Mouse (Mus musculus) heart, embryonic 11.5 days (tissue): ENCODE measurements around the gene Cyth4. TPM values are rescaled to one million over a fixed set of nuclear protein-coding genes. Genes with fewer than 3 reads are reported as not detected.

Experiments used
- ATAC-seq: fragments of 200-750 bp; cut with Nextera tagmentation; replicated peaks from 2 replicates; pipeline ENCODE4 v1.8.0; 2017; ENCODE audit warnings: moderate library complexity; ENCODE audit not compliant: insufficient number of reproducible peaks, low FRiP score, low TSS enrichment
- H3K27ac ChIP-seq: fragments of 300-500 bp; sonication (generic); 2 replicates; pipeline ENCODE4 v1.5.1; 2014; ENCODE audit warnings: mild to moderate bottlenecking, low read depth, low read length
- H3K27me3 ChIP-seq: fragments of 300-500 bp; sonication (generic); 2 replicates; pipeline ENCODE4 v1.6.1; 2014; ENCODE audit warnings: mild to moderate bottlenecking, low read length, mixed read lengths; ENCODE audit not compliant: control insufficient read depth, insufficient read depth
- H3K36me3 ChIP-seq: fragments of 300-500 bp; sonication (generic); 2 replicates; pipeline ENCODE4 v1.6.1; 2014; ENCODE audit warnings: mild to moderate bottlenecking, low read length, moderate library complexity, mixed read lengths; ENCODE audit not compliant: control insufficient read depth, insufficient read depth
- H3K4me1 ChIP-seq: fragments of 300-500 bp; sonication (generic); 2 replicates; pipeline ENCODE4 v1.6.1; 2014; ENCODE audit warnings: low read length; ENCODE audit not compliant: control insufficient read depth, insufficient read depth
- H3K4me2 ChIP-seq: fragments of 300-500 bp; sonication (generic); 2 replicates; pipeline ENCODE4 v1.6.1; 2014; ENCODE audit warnings: mild to moderate bottlenecking, moderate library complexity
- H3K4me3 ChIP-seq: fragments of 300-500 bp; sonication (generic); 2 replicates; pipeline ENCODE4 v1.5.1; 2014; ENCODE audit warnings: low read depth, low read length
- H3K9ac ChIP-seq: fragments of 300-500 bp; sonication (generic); 2 replicates; pipeline ENCODE4 v1.6.1; 2014; ENCODE audit warnings: mild to moderate bottlenecking, low read depth, low read length, moderate library complexity
- H3K9me3 ChIP-seq: fragments of 300-500 bp; sonication (generic); replicated peaks from 2 replicates; pipeline ENCODE4 v1.6.1; 2016; ENCODE audit warnings: low read length; ENCODE audit not compliant: control insufficient read depth
- WGBS: fragments of 180-500 bp; shearing (Covaris S2); extraction: QIAGEN DNeasy Blood & Tissue Kit; methylation state at CpG from one replicate; pipeline ENCODE4 v1.1.7; 2014; ENCODE audit not compliant: insufficient replicate concordance; 5-methylcytosine and 5-hydroxymethylcytosine counted together
- polyA plus RNA-seq: library from polyadenylated mRNA; unstranded; fragments of >200 nt; fragmentation: Nextera tagmentation; extraction: Ambion mirVana; gene quantifications from 2 replicates; pipeline ENCODE4 v1.2.1, GENCODE M21; 2014

Gene Cyth4
- polyA plus RNA-seq, 1 experiment from 2014 or later = 2.0 TPM

DNA sequence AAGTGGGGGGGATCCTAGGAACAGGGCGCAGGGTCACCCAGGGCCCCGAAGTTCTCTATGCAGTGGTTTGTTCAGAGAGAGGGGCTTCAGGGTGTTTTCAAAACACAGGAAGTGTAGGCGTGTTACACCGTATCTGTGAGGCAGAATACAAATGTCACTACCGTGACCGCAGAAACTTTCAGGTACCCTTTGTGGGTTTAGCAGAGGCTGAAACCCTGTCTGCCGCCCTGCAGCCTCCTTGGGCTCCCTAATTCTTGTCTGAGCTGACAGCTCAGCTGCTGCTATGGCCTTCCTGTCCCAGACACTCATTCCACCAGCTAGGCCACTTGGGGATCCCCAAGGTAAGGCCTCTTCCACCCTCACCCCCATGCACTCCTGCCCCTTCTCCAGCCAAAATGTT is 17.7 kb downstream of the Cyth4 start:
- Histone ChIP-seq H3K9me3 (no peaks in the 10 kb centered on the region), H3K4me1 (no peaks in the 10 kb centered on the region; the same call in 1 of the 2 replicates), H3K27ac (no peak overlapping the region), H3K27me3 (no peaks in the 10 kb centered on the region; the same call in 1 of the 2 replicates), H3K4me3 (no peak overlapping the region), H3K4me2 (no peak overlapping the region), H3K9ac (no peak overlapping the region), H3K36me3 (no peaks in the 10 kb centered on the region)
- WGBS = 76% methylated on average over 7 of the region's 7 CpGs
- ATAC-seq = no peak

DNA sequence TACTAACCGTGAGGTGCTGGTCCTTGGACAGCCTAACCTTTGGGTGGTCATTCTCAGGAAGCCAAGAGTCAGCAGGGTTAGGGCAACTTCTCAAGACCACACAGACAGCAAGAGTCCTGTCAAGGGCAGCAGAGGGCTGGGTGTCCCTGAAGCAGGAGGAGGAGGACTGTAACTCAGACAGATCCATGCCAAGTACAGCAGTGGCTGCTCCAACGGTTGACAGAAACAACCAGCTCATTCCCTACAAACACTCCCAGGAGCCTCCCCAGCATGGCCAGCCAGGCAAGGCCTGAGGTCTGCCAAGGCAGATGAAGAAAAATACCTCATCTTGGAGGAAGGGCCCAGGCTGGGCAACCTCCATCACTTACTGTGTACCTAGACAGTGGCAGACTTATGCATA is 20.1 kb downstream of the Cyth4 start:
- WGBS = 71% methylated on average over 2 of the region's 2 CpGs
- no peak for ATAC-seq
- Histone ChIP-seq H3K27ac (no peak overlapping the region), H3K9me3 (no peaks in the 10 kb centered on the region), H3K36me3 (no peaks in the 10 kb centered on the region), H3K4me3 (no peak overlapping the region), H3K27me3 (peaks cover 12% of the 10 kb centered on the region), H3K4me2 (no peak overlapping the region), H3K4me1 (no peaks in the 10 kb centered on the region), H3K9ac (no peak overlapping the region)

DNA sequence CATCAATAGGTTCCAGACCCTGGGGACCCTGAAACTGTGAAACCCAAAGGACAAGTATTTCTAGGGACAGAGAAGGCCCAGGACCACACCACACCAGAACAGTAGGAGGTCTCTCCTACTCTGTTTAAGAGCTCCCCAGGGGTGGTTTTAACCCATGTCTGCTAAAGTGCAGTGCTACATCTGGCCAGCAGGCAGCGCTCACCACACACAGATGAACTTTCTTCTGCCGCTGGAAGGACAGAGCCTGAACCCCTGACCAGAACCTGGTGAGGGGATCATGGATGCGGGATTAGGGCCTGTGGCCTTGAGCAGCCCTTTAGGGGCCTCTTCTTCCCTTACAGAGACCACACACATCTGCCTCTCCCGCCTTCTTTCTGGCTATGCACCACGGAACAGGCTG is 26.6 kb downstream of the Cyth4 start:
- Histone ChIP-seq H3K9ac (no peak overlapping the region), H3K4me1 (peaks cover 4% of the 10 kb centered on the region; the same call in 1 of the 2 replicates), H3K27me3 (peaks cover 12% of the 10 kb centered on the region), H3K9me3 (no peaks in the 10 kb centered on the region), H3K4me2 (no peak overlapping the region), H3K36me3 (no peaks in the 10 kb centered on the region), H3K4me3 (no peak overlapping the region), H3K27ac (no peak overlapping the region)
- 17% methylated on average over 5 of the region's 5 CpGs for WGBS
- no peak for ATAC-seq

DNA sequence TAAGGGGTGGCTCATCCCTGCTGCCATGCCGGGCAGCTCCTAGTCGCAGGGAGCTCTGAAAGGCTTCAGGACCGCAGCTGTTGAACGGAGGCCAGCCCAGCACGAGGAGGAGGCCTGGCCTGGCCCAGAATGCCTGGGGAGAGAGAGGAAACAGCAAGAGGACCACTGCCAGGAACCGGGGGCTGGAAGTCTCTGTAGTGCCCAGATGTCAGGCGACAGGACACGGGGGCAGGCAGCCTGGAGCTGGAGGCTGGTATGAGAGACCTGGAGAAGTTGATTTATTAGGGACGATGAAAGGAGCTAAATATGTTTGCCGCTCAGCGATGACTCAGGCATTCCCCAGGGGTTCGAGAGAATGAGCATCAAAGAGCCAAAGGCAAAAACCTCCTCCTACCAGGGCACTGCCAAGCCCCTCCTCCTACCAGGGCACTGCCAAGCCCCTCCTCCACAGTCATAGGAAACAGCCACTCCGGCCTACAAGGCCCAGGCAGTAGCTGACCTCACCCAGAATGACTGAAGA is 27.6 kb downstream of the Cyth4 start:
- Histone ChIP-seq H3K4me2 (no peak overlapping the region), H3K9me3 (no peaks in the 10 kb centered on the region), H3K27ac (no peak overlapping the region), H3K9ac (no peak overlapping the region), H3K4me3 (no peak overlapping the region), H3K27me3 (peaks cover 12% of the 10 kb centered on the region), H3K4me1 (peaks cover 4% of the 10 kb centered on the region; the same call in 1 of the 2 replicates), H3K36me3 (no peaks in the 10 kb centered on the region)
- 48% methylated on average over 13 of the region's 13 CpGs for WGBS
- ATAC-seq = peak; percentile 39; the same call in 1 of the 2 replicates

DNA sequence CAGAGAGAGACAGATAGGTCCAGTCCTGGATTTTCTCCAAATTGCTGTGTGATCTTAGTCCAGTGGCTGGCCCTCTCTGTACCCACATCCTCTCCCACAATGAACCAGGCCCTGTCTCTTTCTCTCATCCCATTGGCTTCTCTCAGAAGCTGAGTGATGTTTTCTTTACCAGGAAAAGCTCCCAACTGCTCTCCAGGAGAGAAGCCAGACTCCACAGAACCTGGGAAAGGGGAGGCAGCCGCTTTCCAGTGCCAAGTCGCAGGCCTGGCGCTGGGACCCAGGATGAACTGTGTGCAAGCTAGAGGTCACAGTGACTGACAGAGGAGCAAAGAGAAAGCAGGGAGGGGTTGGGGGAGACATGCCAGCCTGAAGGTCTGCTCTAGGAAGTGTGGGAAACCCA is 28.1 kb downstream of the Cyth4 start:
- Histone ChIP-seq H3K27me3 (peaks cover 10% of the 10 kb centered on the region), H3K27ac (no peak overlapping the region), H3K36me3 (no peaks in the 10 kb centered on the region), H3K4me3 (no peak overlapping the region), H3K4me1 (peaks cover 4% of the 10 kb centered on the region; the same call in 1 of the 2 replicates), H3K9me3 (no peaks in the 10 kb centered on the region), H3K9ac (no peak overlapping the region), H3K4me2 (no peak overlapping the region)
- ATAC-seq = no peak
- WGBS = 75% methylated on average over 3 of the region's 3 CpGs

DNA sequence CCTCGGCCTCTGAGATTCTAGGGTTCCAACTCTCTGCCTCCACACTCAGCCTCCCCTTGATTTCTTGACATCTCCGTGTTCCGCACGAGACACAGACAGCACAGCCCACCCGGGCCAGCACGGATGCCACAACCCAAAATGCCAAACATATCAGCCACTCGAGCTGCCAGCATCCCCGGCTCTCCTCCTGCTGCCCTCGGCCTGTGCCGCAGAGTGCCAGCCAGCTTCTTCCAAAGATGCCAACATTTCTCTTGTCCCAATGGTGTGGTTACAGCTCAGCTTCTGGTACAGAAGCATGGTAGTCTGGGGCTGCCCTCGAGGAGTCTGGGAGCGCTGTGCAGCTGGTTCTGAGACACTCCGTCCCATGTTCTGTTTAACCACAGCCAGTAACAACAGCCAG is 29.4 kb downstream of the Cyth4 start:
- Histone ChIP-seq H3K36me3 (no peaks in the 10 kb centered on the region), H3K27me3 (peaks cover 4% of the 10 kb centered on the region; the same call in 1 of the 2 replicates), H3K4me3 (no peak overlapping the region), H3K4me2 (no peak overlapping the region), H3K9ac (no peak overlapping the region), H3K27ac (no peak overlapping the region), H3K4me1 (peaks cover 4% of the 10 kb centered on the region; the same call in 1 of the 2 replicates), H3K9me3 (no peaks in the 10 kb centered on the region)
- no peak for ATAC-seq
- 79% methylated on average over 13 of the region's 13 CpGs for WGBS

DNA sequence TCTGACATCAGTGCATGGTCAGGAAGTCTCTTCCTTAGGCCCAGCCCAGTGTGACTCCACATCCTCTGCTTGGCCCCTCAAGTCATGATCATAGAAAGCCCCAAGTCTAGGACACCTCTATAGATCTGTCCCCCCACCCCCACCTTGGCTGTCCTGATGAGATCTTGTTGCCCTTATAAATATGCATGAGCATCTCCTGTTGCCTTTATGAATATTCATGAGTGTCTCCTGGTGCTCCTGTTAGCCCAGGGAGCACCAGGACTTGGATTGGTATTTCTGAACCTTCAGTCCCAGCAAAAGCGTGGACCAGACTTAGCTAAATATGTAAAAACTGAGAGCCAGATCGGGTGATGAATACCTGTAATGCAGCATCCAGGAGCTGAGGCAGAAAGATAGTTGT is 35.5 kb downstream of the Cyth4 start:
- Histone ChIP-seq H3K4me2 (no peak overlapping the region), H3K4me3 (no peak overlapping the region), H3K27ac (no peak overlapping the region), H3K9ac (no peak overlapping the region), H3K9me3 (no peaks in the 10 kb centered on the region), H3K4me1 (no peaks in the 10 kb centered on the region), H3K27me3 (peaks cover 6% of the 10 kb centered on the region), H3K36me3 (no peaks in the 10 kb centered on the region)
- WGBS = 42% methylated on average over 2 of the region's 2 CpGs
- ATAC-seq = no peak

DNA sequence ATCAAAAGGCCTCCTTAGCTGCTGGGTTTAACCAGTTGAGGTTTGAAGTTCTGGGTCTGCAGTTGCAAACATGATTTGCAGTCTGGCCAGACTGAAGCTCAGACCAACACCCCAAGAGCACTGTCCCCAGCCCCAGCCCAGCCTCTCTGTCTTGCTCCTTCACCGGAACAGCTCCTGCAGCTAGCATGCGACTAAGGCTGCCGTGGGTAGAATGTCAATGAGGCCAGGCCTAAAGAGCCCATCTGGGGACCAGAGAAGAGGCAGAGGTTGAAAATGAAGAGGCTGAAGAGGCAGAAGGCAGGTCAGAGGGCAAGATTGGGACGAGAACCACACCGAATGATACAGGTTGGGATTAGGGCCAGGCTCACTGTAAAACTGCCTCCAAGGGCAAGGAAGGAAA is 36.6 kb downstream of the Cyth4 start:
- Histone ChIP-seq H3K4me3 (no peak overlapping the region), H3K27ac (no peak overlapping the region), H3K4me1 (no peaks in the 10 kb centered on the region), H3K4me2 (no peak overlapping the region), H3K9ac (no peak overlapping the region), H3K27me3 (peaks cover 11% of the 10 kb centered on the region), H3K36me3 (no peaks in the 10 kb centered on the region), H3K9me3 (no peaks in the 10 kb centered on the region)
- ATAC-seq = no peak
- 71% methylated on average over 5 of the region's 5 CpGs for WGBS

DNA sequence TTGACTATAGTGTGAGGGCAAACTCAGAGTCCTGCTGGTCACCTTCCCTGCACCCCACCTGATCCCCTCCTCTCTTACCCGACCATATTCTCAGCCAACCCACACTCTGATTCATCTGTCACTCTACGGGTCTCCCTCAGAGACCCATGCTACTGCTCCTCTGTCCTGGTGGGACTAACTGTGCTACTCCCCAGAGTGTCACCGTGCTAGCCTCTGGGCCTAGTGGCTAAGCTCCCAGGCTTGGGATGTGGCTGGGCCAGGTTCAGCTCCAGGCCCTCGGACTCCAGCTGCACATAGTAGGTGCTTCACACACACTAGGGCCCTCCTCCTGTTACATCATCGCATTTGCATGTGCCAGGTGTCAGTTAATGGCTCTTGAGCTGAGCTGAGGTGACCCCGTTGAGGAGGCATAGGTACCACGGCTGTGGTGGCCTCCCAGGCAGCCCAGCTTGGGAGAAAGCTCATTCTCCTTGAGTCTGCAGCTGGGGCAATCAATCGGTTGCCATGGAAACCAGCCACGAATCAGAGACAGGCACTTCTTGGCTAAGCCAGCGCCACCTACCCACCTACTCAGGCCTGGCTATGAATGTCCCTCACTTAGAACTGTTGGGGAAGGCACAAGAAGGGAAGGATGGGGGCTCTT is 37.4 kb downstream of the Cyth4 start:
- no peak overlapping the region for H3K4me3 ChIP-seq
- H3K9ac ChIP-seq = no peak overlapping the region
- 32% methylated on average over 10 of the region's 10 CpGs for WGBS
- H3K27ac ChIP-seq = no peak overlapping the region
- no peak overlapping the region for H3K4me2 ChIP-seq
- no peaks in the 10 kb centered on the region for H3K4me1 ChIP-seq
- H3K36me3 ChIP-seq = no peaks in the 10 kb centered on the region
- H3K9me3 ChIP-seq = no peaks in the 10 kb centered on the region
- peaks cover 16% of the 10 kb centered on the region for H3K27me3 ChIP-seq
- no peak for ATAC-seq
